Mouse (Mus musculus) stomach, postnatal 0 days (tissue): ENCODE measurements around the gene Pgs1.

ENCODE experiments used
- CTCF ChIP-seq: IDR thresholded peaks from 2 replicates; pipeline ENCODE4 v1.5.1; 2016; ENCODE audit warnings: antibody characterized with exemption, low read depth, mild to moderate bottlenecking, moderate library complexity
- EP300 ChIP-seq: optimal IDR thresholded peaks from 2 replicates; pipeline ENCODE3; 2016; ENCODE audit warnings: antibody characterized with exemption

DNA sequence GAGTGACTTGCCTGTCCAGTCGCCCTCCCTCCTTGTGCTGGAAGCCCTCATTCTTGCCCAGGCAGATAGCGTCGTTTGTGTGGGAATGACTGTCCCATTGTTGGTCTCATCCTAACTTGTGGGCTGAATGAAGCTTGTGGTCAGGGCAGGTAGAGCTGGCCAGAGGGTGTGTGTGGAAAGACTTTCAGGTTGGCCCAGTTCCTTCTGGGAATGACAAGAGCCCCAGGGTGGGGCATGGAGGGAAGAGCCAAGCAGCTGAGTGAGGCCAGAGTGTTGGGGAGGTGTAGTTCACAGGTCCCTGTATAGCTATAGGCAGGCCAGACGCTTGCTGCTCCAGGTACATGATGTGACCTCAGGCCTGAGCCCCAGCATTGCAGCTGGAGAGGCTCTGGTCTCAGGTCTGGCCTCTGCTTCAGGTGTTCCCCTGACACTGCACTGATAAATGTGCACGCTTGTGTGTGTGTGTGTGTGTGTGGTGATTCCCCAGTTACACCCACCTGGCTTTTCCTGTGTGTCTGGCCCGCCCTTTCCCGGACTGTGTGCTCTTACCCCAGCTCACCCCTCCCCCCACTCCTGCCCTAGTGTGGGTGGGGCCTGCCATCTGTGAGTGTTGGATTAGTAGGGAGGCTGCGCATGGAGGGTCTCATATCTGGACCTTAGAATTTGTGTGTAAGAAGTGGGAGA lies 21.5 kb downstream of the Pgs1 start:
- TF ChIP-seq CTCF (no peak), EP300 (no peak)
